Mouse (Mus musculus) liver, postnatal 0 days (tissue): ENCODE results near the gene Ttc39b.

Source experiments
- CTCF ChIP-seq: sonication (generic); IDR thresholded peaks from 2 replicates; pipeline ENCODE4 v1.5.1; 2016; ENCODE audit warnings: antibody characterized with exemption, low read depth
- EP300 ChIP-seq: IDR thresholded peaks from 2 replicates; pipeline ENCODE4 v1.6.1; 2016; ENCODE audit warnings: antibody characterized with exemption, low read depth, mild to moderate bottlenecking

GRCm38 (mm10) chr4:83210437-83210836 is 113.6 kb downstream of the Ttc39b start:
- TF ChIP-seq CTCF = no peak
- TF ChIP-seq EP300 = no peak
